Mouse (Mus musculus): ENCODE results near the gene Adprh. TPM values are rescaled to one million over a fixed set of nuclear protein-coding genes. Genes with fewer than 3 reads are reported as not detected.

Gene Adprh
- polyA plus RNA-seq, 1 experiment from 2014 or later, result 102 TPM

Other genes starting within 250 kb of the Adprh start
- gene Nr1i2, start 157.9 kb downstream of the Adprh start, polyA plus RNA-seq (2015; fragmentation: Nextera tagmentation; extraction: Ambion mirVana), result 0.13 TPM in 1 of 2 replicates, not detected in the other
- 0.16 TPM in 1 of 2 replicates, not detected in the other for gene Maats1, start 110.6 kb downstream of the Adprh start, polyA plus RNA-seq (2015; fragmentation: Nextera tagmentation; extraction: Ambion mirVana)
- 237 and 277 TPM in 2 replicates for gene Cox17, start 105.7 kb downstream of the Adprh start, polyA plus RNA-seq (2015; fragmentation: Nextera tagmentation; extraction: Ambion mirVana)
- gene Gm21987, start 105.7 kb downstream of the Adprh start, polyA plus RNA-seq (2015; fragmentation: Nextera tagmentation; extraction: Ambion mirVana), result 5.1 and 5.7 TPM in 2 replicates
- 298 and 317 TPM in 2 replicates for gene Popdc2, start 90.5 kb downstream of the Adprh start, polyA plus RNA-seq (2015; fragmentation: Nextera tagmentation; extraction: Ambion mirVana)
- 0.37 and 0.69 TPM in 2 replicates for gene Pla1a, start 19.6 kb downstream of the Adprh start, polyA plus RNA-seq (2015; fragmentation: Nextera tagmentation; extraction: Ambion mirVana)
- 0.53 and 0.55 TPM in 2 replicates for gene Cd80, start 2.9 kb upstream of the Adprh start, polyA plus RNA-seq (2015; fragmentation: Nextera tagmentation; extraction: Ambion mirVana)
- 29.7 and 35.3 TPM in 2 replicates for gene Timmdc1, start 70.0 kb upstream of the Adprh start, polyA plus RNA-seq (2015; fragmentation: Nextera tagmentation; extraction: Ambion mirVana)
- 33.5 and 34.7 TPM in 2 replicates for gene Poglut1, start 97.6 kb upstream of the Adprh start, polyA plus RNA-seq (2015; fragmentation: Nextera tagmentation; extraction: Ambion mirVana)
- gene Tmem39a, start 106.0 kb upstream of the Adprh start, polyA plus RNA-seq (2015; fragmentation: Nextera tagmentation; extraction: Ambion mirVana), result 62.0 and 62.8 TPM in 2 replicates

Data from heart, embryonic 13.5 days (tissue).